Mouse (Mus musculus): ENCODE measurements at regions not wholly inside any gene's neighbourhood (a gene's known extent, or its start where the extent isn't known, plus 50 kb on each side); places are given as distances from the start of the nearest gene placed in this dataset.

- DNase-seq (ENCODE audit: low read depth, low spot score) = no peak
Measured at GRCm38 (mm10) chr2:48457117-48457516, 356.8 kb upstream of the Acvr2a start.

- no peak for DNase-seq (ENCODE audit: low read depth, low spot score)
Measured at GRCm38 (mm10) chr2:48465483-48465882, 348.4 kb upstream of the Acvr2a start.

- DNase-seq (ENCODE audit: low read depth, low spot score) = no peak
Measured at GRCm38 (mm10) chr2:48468895-48469294, 345.0 kb upstream of the Acvr2a start.

GRCm38 (mm10) chr2:48469357-48469756, 344.6 kb upstream of the Acvr2a start:
- DNase-seq (ENCODE audit: low read depth, low spot score) = peak; percentile 11

DNA sequence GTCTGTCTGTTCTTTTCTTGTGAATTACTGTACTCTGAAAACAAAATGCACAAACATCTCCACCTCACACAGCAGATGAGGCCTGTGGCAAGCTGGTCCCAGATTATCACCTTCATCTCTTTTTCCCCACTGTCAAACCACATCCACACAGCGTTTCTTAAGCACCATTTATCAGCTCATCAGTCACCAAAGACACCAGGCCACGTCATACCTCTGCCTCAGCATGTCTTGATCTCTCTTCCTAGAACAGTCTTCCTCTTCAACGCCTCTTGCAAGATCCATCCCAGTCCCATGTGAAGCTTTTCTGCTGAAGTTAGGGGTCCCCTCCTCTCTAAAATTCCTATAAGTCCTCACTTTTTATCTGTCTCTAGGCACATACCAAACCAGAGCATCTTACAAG, 340.8 kb upstream of the Acvr2a start:
- DNase-seq (ENCODE audit: low read depth, low spot score) = peak; percentile 63

DNA sequence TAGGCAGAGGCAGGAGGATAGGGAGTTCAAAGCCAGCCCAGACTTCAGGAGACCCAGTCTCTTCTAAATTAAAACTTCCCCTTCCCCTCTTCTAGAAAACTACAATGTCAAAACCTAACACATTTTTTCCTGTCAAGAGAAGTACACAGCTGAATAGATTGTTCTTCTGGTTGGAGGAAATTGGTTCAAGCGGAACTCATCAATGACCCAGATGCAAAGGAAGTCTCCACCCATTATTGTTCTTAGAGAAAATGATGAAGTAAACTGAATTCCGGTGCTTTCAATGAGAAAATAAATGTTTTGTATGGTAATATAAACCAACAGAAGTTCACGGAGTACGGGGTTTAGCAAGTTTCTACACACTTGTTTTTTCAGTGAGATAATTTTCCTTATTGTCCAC, 339.3 kb upstream of the Acvr2a start:
- DNase-seq (ENCODE audit: low read depth, low spot score) = no peak

- peak; percentile 26 for DNase-seq (ENCODE audit: low read depth, low spot score)
Measured at GRCm38 (mm10) chr2:48476777-48477176, 337.1 kb upstream of the Acvr2a start.

DNA sequence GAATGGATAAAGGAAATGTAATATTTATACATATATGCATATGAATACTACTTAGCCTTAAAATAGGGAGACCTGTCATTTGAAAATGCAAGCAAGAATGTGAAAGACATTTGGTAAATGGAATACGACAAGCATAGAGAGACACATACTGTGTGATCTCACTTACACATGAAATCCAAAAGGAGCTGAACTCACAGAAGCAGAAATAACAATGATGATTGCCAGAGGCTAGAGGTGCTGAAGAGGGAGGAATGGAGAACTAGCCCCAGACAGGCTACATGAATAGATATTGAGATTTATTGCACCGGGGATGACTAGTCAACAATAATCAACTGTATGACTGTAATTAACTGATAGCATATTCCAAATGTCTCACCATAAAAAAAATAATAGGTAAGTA, 336.6 kb upstream of the Acvr2a start:
- DNase-seq (ENCODE audit: low read depth, low spot score) = no peak

DNA sequence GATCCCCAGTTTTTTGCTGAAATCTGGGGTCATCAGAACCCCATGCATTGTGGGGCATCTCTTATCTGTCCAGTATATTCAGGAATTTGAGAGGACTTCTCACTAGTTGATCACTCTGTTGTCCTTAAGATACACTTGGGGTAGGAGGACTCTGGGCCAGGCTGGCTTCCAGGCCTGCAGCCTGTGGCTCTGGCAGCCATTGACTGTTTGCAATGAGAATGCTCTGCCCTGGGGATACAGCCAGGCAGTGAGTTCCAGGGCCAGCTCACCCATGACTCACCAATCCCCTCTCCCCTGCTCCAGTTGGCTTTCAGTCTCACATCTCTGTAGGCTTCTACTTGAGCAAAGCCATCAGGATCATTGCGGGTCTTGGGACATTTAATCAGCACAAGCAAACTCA, 334.3 kb upstream of the Acvr2a start:
- no peak for DNase-seq (ENCODE audit: low read depth, low spot score)

DNA sequence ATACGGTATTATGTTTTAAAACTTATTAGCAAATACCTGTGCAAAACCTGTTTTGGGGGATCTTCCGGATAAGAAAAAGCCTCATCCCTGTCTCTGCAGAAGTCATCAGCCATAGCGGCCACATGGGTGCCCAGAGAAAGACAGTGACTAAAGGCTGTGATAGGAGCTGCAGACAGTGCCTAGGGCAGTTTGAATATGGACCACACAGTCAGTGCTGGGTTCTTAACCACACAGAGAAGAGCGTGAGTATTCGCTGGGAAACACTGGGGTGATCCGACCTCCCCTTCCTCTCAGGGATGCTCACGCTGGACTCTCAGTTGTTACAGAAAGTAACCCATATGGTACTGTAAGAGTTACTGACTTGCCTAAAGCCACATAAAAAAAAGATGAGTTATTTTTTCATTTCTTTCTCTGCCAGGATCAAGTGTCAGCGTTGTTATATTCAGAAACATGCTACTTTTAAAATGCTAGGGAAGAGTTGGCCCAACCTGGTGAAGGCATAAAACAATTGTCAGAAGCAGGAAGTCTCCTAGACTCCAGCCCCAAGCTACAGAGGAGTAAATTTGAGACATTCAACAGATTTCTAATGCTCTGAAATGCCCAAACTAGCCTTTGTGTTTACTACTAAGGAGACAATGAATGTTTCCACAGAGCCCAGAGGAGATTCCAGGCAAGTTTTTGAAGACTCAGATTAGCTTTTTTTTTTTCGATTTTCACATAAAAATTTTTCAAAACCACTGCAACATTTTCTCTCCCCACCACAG, 333.3 kb upstream of the Acvr2a start:
- no peak for DNase-seq (ENCODE audit: low read depth, low spot score)

DNA sequence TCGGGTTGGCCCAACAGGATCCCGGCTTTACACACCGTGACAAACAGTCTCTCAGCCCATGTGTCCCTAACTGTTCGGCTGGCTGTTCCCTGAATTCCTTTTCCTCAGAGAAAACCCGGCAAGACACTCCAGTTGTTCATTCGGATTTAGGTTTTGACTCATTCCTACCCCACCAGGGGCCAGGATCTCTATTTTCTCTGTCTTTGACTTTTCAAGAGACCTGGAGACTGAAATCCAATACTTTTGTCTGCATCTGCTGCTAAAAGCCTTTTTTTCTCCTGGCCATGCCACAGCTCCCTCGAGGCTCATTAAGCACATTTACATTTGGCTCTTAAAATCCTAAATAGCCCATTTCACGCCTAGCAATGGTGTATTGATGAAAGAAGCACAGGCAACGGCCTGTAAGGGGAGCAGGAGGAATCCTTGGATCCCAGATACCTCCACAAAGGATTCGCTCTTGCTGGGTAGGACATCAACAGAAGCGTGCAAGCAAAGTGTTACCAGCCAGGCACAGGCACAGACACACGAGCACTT, 332.6 kb upstream of the Acvr2a start:
- no peak for DNase-seq (ENCODE audit: low read depth, low spot score)

GRCm38 (mm10) chr2:48493574-48493973, 320.3 kb upstream of the Acvr2a start:
- DNase-seq (ENCODE audit: low read depth, low spot score) = no peak

DNA sequence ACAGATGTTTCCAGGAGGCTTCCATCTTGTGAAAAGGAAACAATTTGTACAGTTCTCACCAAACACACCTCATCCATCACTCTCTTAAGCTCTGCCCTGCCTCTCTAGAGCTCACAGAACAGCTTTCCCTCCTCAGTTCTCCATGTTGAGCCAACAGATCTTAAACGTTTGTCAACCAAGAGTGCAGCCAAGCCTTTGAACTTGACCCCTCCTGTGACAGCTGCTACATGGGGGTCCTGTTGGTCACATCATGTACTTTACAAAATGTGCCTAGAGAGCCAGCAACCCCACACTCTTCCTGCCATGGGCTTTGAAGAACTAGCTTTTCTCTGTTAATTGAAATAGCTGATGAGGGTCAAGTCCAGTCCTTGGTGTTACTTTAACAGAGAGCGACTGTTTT, 319.8 kb upstream of the Acvr2a start:
- no peak for DNase-seq (ENCODE audit: low read depth, low spot score)

- DNase-seq (ENCODE audit: low read depth, low spot score) = no peak
Measured at GRCm38 (mm10) chr2:48494632-48495031, 319.3 kb upstream of the Acvr2a start.

- no peak for DNase-seq (ENCODE audit: low read depth, low spot score)
Measured at GRCm38 (mm10) chr2:48498047-48498723, 315.7 kb upstream of the Acvr2a start.

DNA sequence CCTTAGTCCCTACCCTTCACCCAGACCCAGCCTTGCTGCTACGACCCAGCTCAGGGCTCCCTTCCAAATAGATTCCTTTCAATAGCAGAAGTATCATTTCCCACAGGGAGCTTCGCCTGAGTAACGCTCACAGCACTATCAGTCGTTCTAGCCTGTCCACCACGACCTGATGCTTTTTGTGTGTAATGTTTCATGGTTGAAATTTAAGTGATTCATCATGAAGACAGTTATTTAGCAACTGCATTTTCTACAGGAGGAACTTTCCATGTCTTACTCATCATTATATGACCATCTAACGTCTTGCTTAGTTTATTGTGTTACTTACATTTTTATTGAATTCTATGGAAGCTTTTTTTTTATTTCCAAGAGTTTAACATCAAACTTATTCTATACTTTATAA, 314.5 kb upstream of the Acvr2a start:
- DNase-seq (ENCODE audit: low read depth, low spot score) = no peak

DNA sequence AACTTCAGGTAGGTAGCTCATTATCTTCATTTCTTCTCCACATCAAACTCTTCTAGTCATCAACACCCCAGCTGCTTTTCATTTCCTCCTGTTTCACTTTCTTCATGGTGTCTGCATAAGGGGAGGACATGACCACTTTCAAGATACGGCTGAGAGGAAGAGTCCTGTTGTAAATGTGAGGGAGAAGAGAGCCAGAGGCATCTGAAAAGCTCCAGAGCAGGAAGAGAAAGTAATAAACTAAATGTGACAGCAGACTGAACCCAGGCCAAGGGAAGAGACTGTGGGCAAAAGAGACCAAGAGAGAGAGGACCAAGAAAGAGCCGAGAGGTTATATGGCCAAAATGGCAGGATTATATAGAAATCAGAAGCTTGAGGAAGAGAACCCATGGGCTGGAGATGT, 312.5 kb upstream of the Acvr2a start:
- no peak for DNase-seq (ENCODE audit: low read depth, low spot score)

- DNase-seq (ENCODE audit: low read depth, low spot score) = no peak
Measured at GRCm38 (mm10) chr2:48513848-48514247, 300.1 kb upstream of the Acvr2a start.

GRCm38 (mm10) chr2:48519838-48520404, 294.0 kb upstream of the Acvr2a start:
- no peak for DNase-seq (ENCODE audit: low read depth, low spot score)

- DNase-seq (ENCODE audit: low read depth, low spot score) = no peak
Measured at GRCm38 (mm10) chr2:48520535-48520971, 293.4 kb upstream of the Acvr2a start.

DNA sequence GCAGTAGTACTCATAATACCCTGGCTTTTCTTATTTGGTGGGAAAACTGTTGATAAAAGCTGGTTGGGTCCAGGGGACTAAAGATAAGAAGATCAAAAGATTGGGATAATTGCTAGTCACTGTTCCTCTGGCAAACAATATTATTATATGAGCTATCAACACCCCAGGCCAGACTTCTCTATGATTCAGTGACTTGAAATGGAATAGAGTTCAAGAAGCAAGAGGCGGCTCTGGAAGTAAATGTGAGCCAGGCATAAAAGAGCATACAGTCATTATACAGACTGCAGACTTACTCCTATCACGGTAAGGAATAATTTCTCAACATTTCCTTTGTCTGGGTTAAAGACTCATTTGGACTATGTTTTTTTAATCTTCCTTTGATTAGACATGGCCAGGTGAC, 278.5 kb upstream of the Acvr2a start:
- no peak for DNase-seq (ENCODE audit: low read depth, low spot score)

DNA sequence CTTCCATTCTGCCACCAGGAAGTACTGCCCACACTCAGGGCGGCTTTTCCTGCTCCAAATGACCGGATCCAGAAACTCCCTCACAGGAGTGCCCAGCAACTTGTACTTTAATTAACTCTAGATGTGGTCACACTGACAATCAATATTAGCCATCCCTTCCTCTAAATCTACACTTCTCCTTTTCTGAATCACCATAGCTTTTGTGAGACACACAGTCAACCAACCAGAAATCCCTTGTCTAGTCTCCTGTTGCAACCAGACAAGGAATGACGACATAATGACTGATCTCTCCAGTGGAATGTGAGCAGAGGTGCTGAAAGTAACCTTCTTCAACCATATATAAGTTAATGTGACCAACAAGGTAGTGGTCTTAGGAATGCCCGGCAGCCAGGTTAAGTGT, 277.0 kb upstream of the Acvr2a start:
- DNase-seq (ENCODE audit: low read depth, low spot score) = no peak

All from CD4-positive, CD25-positive, alpha-beta regulatory T cell, adult 2 months (primary cell).